Mouse (Mus musculus) layer of hippocampus, adult 11-12 months (tissue): ENCODE measurements at regions not wholly inside any gene's neighbourhood (a gene's known extent, or its start where the extent isn't known, plus 50 kb on each side); places are given as distances from the start of the nearest gene placed in this dataset.

Experiments
- DNase-seq: peaks from one replicate; pipeline ENCODE4 v3.0.0; 2022; ENCODE audit warnings: low spot score

DNA sequence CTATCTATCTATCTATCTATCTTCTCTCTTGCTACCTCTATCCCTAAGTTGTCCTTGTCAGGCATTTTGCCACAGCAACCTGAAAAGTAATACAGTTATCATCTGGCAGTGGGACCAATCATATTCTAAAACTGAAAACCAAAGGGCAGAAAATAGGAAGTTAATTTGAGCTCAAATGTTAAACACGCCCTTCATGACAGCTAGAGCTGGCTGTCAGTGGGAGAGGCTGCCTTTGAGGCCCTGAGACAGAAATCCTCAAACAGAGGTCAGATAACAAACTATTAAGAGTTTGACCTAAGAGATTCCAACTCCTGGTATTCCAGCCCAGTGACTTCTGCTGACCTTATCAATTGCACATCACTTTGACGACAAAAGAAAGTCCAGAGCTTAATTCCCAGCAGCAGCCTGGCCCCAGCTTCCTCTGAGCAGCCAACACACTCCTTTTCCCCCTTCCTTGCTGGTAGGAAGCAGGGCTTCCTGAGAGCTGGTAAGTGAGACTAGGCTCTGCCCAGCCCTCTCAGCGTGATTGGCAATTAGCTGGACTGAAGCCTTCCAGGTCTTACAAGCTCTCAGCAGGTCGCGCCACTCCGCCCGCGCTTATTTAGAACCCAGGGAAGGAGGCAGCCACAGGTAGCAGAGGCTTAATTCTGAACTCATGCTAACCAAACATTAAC lies 250.0 kb downstream of the Sec61b start:
- DNase-seq, result no peak

DNA sequence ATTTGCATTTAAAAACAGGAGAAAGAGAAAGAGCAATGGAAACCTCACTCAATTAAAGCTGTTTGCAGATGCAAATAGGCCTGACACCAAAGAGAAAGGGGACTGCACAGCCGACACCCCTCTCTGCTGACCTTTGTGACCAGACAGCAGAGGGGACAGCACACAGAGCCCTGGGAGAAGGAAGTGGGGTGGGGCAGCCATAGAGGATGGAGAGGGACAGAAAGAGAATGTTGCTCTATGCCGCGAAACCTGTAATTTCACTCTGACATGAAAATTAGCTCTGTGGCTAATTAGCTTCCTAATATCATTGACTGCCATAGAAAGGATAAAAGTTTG lies 250.5 kb downstream of the Sec61b start:
- DNase-seq, result no peak

DNA sequence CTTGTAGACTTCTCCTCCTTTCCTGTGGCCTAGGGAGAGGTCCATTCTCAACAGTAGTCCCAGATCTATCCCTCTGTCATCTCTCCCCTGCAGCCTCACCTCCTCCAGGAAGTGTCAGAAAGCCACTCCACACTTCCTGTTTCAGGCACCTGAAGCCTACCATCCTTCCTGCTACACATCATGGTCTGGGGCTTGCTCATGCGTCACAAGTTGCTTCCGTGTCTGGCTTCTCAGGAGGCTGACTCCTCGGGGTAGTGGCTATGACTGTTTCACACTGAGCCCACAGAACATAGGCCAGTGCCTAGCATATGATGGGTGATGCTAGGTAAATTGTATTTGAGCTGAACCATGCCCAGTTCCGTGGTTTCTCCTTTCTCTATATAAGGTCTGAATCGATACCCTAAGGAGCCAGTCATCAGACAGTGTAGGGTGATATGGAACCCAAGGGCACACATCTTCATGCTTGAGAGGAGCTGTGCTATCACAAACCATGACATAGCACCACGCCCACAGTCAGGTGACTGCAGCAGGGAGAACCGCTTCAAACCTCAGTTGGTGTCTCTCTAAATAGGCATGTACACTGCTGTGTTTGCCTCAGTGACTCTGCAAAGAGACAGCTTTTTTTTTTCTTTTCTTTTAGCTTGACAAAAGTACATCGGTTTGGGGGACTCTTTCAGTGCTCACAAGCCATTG lies 272.2 kb downstream of the Sec61b start:
- DNase-seq, result no peak

DNA sequence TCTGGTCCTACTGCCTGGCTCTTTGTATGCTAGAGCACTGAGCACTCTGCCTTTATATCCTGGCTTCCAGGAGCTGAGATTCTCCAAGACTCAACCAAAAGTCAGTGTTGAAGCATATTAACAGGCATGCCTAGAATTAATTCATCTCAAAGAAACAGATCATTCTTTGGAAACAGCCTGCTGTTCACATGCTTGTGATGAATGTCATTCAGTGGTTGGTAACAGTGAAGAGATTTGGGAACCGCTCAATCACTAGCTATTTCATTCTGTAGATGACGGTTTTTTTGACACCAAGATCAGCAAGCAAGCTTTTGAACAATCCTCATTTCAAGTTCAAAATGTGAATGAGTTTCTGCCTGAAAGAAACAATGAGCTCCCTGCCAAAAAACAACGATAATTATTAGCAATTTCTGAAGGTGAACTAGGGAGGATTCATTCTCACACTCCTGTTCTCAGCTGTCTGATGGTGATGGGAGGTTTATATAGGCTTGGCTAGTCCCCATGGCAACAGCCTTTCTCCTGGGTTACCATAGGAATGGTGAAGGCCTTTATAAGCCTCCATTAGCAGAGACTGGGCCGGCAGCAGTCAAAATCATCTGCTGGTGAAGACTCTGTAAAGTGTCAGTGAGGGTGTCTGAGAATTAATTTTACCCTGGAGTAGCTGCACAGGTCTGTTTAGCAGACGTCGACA lies 272.6 kb upstream of the Nr4a3 start:
- peak; percentile 7 for DNase-seq

DNA sequence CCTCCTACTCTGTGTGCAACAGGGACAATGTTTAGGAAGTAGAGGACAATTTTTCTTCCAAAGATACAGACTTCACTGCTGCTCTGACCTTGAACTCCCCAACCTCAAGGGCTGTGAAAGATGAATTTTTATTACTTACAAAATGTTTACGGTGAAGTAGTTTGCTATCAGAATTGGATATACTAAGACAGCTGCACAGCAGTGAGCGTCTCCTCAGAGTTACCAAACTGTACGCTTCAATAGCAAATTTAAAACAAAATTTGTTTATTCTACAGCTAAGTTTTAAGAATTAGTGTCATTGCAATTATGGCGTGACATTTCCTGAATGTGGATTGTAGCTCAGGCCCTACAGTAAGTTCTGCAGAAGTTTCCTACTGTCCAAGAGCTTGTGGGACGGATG lies 270.3 kb upstream of the Nr4a3 start:
- DNase-seq, result no peak

DNA sequence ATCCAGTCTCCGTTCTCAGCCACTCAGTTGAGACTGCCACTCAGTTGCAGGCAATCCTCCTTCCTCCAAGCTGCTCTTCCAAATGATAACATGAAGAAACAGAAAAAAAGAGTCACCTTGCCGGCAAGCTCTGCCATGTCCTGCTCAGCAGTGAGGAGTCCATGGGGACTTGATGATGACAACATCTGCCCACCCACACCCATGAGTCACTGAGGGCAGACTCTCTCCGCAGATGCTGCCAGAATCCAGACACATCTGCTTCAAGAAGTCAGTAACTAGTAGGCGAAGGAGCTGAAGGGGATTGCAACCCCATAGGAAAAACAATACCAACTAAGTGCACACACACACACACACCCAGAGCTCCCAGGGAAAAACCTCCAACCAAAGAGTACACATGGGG lies 263.9 kb upstream of the Nr4a3 start:
- DNase-seq, result no peak

DNA sequence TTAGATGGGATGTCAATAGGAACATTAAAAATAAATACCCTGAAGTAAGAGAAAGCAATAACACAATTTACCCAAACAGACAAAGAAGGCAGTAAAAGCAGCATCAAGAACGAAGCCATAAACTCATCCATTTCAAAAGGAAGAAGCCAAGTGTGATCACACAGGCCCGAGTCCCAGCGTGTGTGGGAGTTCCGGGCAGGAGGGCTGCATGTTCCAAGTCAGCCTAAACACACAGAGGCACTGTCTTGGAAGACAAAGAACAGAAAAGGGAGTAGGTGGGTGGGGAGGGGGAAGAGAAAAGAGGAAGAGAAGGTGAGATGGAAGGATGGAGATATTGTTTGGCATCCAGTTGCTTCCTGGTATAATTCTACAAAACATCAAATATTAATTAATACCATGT lies 248.0 kb upstream of the Nr4a3 start:
- no peak for DNase-seq

DNA sequence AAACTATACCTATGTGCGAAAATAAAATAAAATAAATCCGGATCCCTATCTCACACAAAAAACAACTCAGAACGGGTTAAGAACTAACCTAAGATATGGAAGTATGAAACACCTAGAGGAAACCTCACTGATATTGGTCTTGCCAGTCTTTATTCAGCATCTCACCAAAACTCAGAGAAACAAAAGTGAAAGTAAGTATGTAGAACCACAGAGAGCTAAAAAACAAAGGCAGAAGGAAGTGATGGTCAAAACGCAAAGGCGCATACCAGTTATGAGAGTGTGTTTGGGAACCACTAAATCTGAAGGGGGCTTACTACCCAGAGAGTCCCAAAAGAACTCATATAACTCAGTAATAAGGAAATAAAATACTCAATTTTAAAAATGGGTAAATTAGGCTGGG lies 245.8 kb upstream of the Nr4a3 start:
- no peak for DNase-seq

DNA sequence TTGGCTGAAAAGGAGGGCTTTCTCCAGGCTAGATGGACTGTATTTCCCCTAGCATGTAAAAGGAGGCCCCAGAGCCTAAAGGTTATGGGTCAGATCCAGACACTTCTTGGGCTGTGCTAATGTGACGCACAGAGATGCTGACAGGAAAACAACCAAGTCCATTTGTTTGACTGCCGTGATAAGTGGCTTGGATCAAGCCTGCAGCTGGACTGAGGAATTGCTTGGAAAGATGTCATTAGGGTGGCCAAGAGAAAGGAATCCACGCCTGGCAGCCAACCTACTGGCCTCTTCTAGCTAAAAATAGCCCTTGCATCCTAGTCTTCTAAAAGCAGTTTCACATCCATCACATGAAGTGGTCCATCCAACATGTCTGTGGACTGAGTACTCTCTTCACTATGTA lies 241.8 kb upstream of the Nr4a3 start:
- no peak for DNase-seq

DNA sequence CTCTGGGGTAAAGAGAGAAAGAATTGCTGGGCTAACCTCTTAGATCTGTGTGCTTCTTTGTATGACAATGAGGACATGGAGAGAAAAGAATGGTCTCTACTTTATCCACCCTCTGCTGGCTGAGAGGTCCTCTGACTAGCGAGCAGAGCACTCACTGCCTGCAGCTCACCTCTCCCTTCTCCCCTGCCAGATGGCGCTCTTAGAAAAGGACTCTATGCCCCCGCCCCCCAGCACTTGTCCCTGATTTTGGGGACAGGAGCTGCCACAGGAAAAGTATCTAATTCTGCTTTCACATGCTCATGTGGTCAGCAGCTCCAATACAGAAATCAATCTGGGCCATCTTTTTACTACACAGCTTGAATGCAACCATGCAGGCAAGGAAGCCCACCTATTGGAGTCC lies 237.1 kb upstream of the Nr4a3 start:
- DNase-seq, result no peak

DNA sequence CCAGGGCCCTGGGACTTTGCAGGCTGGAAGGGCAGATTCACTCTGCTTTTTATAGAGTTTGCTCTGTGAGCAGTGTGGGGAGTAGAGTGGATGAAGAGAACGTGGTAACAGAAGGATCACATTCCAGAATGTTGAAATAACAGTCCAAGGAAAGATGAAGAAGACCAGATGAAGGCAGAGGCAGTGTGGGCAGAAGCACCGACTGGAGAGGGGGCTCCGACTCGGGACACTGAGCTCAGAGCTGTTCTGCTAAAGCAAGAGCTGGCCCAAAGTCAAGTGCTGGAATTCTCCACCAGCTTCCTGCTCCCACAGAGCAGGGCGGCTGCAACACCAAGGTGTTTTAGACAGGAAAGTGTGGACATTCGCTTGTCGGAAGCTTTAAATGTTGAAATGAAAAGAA lies 230.9 kb upstream of the Nr4a3 start:
- peak; percentile 19 for DNase-seq

DNA sequence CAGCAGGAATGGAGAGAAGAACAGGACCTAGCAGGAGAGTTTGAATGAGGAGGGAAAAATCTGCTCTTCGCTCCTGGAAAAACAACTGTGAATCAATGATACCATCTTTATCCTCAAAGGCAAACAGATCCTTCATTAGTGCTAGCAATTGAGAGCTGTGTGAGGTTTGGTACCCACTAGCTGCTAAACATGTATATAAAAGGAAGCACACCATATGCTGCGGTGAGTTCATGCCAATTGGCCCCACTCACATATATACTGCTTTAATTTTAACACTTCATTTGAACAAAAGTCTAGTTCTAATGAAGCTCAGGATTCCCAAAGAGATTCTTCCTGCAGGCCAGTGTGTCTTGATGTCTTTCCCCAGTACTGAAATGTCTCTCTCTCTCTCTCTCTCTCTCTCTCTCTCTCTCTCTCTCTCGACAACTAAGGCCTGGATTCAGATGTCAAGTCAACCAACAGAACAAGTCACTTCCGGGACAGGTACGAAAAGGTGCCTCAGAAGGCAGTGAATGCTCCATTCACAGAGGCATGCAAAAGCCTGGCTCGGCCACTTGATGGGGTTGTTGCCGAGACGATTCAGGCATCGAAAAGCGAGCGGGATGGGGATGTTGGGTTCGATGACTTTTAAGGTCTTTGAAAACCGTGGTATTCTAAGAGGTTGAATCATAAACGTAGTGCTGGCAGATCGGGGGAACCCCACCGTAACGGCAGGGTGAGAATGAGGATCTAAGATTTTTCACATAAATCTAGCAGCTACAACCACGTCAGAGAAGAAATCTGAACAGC lies 226.4 kb upstream of the Nr4a3 start:
- DNase-seq, result peak; percentile 46

DNA sequence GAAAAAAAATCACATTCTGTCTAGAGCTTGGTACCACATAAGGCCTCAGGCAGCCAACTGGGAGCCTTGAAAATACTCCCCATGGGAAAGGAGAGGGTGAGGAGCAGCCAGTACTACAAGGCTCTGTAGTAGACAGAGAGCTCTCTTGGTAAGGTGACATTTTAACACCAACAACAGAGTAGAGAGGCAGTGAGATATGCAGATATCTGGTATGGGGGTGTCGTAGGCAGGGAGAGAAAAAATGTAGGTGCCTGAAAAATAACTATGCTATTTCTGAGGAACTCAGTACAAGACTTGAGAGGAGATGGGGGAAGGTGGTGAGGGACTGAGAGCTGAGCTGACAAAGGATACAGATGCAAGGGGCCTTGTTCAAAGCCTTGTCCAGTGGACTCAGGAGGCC lies 224.4 kb upstream of the Nr4a3 start:
- no peak for DNase-seq

DNA sequence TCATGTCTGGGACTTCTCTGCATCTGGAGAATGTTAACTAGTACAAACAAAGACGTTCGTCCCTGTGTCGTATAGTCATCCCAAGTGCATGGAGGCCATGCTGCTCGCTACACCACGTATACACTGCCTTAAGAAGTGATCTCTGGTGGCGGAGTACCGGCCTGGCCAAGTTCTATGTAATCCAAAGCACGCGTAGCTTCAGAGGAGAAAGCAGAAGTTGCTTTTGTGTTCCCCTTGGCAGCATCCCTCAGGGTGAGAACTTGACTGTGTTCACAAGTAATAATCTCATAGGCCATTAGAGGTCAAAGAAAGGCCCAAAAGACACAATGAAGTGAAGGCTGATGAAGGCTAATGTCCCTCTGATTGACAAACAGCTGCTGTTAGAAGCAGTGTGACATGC lies 221.7 kb upstream of the Nr4a3 start:
- no peak for DNase-seq

DNA sequence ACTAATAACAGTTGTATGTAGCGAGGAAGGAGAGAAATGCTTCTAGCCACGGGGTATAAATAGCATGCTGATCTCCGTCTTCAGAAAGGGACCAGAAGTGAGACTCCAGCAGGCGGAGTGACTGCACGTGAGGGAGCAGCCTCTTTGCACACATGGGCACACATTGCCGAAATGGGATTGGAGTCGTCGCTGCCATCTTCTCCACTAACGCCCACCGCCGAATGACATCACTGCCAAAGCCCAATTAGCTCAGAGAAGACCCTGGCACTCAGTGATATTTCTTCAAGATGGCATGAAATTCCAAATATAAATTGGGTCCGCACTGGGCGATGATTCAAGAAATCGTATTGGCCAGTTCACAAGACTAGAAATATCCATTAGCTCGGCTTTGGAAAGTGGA lies 220.9 kb upstream of the Nr4a3 start:
- DNase-seq, result no peak

DNA sequence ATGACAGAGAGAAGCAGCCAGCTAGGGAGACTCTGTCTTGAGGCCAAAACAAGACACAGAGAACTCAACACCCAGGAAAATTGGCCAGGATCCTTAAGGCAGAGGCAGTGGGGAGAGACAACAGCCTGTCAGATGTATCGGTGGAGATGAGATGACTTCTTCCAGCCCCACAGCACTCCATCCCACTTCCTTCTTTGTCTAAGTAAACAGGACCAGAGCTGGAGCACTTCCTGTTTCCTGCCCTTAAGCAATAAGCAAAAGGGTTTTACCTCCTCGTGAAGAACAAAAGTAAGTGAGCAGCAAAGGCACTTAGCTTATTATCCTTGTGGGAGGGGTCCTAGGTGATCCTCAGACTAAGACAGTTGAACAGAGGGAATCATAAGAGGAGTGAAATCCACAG lies 212.0 kb upstream of the Nr4a3 start:
- no peak for DNase-seq

DNA sequence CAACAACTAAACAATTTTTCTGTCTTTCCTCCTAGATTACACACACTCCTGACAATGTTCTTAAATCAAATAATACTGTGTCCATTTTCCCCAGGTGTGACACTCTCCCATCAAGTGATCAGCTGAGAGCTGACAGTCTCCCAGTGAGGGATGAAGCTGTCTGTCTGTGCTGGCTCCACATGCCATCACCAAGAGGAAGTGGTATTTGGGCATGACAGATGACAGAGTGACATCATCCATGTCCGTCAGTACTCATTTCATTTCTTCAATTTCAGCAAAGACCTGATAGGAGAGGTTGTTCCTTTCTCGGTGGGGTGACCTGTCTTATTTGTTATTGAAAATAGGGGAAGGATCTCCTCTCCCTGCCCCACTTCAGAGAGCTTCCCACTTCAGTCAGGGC lies 206.5 kb upstream of the Nr4a3 start:
- no peak for DNase-seq

DNA sequence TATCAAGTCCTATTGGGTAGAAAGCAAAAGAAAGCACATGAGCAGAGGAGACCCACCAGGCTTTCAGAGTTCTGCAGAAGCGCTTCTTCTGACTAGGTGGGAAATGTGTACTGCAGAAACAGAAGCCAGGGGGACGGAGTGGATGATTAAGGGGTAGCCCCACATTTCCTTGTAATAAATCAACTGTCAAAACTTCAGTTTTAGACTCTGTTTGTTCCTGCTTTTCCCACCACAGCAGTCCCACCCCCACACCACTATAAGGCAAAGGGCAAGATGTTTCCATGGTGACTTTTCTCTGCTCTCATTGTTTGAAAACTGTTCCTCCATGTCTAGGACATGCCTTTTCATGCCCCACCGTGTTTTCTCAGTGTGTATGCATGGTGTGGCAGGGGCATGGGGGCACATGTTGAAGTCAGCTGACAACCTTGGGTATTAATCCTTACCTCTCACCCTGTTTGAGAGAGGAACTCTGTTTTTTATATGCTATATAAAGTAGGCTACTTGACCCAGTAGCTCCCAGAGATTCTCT lies 202.8 kb upstream of the Nr4a3 start:
- DNase-seq, result no peak

DNA sequence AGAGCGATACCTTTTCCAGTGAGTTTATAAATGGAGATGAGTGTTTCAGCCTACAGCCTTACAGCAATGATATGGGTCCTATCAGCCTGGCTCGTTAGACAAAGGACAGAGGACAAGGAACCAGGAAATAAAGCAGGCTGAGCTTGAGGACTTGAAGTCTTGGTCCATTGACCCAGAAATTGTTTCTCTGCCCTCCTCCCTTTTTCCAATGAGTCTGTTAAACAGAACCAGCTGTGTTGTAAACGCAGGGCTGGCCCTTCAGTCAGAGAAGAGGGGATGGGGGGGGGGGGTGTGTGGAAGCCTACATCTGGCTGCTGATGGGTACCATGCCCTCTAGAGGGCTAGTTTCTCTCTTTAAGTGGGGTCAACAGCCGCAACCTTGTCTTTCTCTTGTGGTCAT lies 199.7 kb upstream of the Nr4a3 start:
- DNase-seq, result no peak

DNA sequence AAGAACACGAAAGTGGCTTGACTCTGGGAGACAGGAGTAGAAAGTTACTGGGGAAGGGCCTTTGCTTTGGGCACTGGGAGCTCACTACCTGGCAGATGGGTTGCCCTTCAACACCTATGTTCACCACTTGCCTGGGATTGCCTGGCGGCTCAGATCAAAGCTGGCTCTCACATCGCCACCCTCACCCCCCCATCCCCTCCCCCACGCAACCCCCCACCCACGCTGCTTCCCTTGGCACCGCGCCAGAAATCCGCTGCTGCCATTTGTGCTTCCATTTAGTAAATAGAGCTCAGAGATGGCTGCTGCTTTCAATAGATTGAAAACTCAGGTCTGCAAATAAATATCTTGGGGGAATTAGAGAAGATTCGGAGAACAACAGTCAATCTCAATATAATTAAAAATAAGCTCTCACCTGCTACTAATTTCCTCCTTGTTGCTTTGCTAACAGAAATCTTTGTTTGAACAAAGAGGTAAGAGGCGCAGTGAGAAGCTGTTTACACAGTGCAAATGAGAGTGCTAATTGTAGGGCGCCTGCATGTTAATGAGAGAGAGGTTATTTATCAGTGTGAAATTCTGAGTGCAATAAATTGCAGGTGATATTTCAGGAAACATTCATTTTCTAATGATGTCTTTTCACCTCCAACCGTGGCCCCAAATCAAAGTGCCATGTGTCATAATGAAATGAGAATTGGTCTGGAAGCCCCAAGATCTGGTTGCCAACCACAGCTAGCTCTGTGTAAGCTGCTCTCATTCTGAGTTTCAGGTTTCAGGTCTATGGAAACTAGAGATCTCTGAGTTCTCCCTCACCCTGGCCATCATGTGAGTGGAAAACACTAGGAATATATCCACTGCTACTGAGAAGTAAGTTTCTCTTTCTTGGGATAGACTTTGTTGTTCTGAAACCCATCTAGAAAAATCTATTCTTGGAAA lies 198.3 kb upstream of the Nr4a3 start:
- no peak for DNase-seq

DNA sequence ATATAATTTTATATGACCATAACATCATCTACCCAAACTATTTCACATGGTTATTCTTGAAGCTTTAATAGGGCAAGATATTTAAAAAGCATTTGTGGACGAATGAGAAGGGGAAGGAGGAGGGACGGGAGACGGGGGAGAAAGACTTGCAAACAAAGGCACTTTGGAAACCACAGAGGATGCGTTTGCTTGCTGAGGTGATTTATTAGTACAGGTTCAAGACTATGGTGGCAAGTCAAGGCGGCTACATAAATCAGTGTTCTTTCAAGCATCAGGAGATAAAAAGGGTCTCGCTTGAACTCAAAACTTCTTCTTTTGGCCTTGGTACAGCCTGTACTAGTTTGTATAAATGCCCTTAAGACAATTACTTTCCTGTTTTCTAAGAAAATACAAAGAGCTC lies 183.8 kb upstream of the Nr4a3 start:
- DNase-seq, result no peak
